Mouse (Mus musculus): ENCODE data around the gene Cilp2.

GRCm38 (mm10) chr8:69903063-69903542 is 15.6 kb upstream of the Cilp2 start:
- TF ChIP-seq CTCF (IDR thresholded peaks at IDR 0.05; ENCODE audit: extremely low read depth, insufficient read length, insufficient replicate concordance, low read depth, low read length) (0 out of 2 replicates have a peak, but pooled peaks have one; percentile 5), POLR2A (IDR thresholded peaks at IDR 0.05; ENCODE audit: low read depth, low read length) (peak; percentile 59)
